Mouse (Mus musculus) heart, adult 2 months (tissue): ENCODE results near the gene Mknk2. TPM values are rescaled to one million over a fixed set of nuclear protein-coding genes. Genes with fewer than 3 reads are reported as not detected.
A peak's percentile ranks its signal among the peaks of the same experiment; 100 is the strongest.

Source experiments
- DNase-seq, 2 experiments: peaks; one replicate each; pipeline ENCODE4 v3.0.0; 2021
- H3K27ac ChIP-seq: fragments of 200-600 bp; 2 replicates; pipeline ENCODE4 v1.8.1; 2022
- H3K27me3 ChIP-seq: fragments of 200-500 bp; 2 replicates; pipeline ENCODE4 v1.6.1; 2012; ENCODE audit warnings: mild to moderate bottlenecking, low read length, inconsistent platforms, mixed read lengths; ENCODE audit not compliant: control insufficient read depth, insufficient read depth
- H3K36me3 ChIP-seq: fragments of 200-500 bp; 2 replicates; pipeline ENCODE4 v1.6.1; 2012; ENCODE audit warnings: low read length, inconsistent platforms; ENCODE audit not compliant: control insufficient read depth, insufficient read depth
- H3K4me1 ChIP-seq: fragments of 200-500 bp; 2 replicates; pipeline ENCODE4 v1.6.1; 2011; ENCODE audit warnings: low read length; ENCODE audit not compliant: control insufficient read depth, insufficient read depth
- H3K4me3 ChIP-seq: fragments of 200-600 bp; 2 replicates; pipeline ENCODE4 v1.8.1; 2022
- H3K79me2 ChIP-seq: fragments of 200-500 bp; replicated peaks from 2 replicates; pipeline ENCODE4 v1.6.1; 2012; ENCODE audit warnings: mild to moderate bottlenecking, inconsistent platforms, low read length, moderate library complexity, mixed read lengths; ENCODE audit not compliant: control insufficient read depth, insufficient read depth
- H3K9ac ChIP-seq: fragments of 200-500 bp; 2 replicates; pipeline ENCODE4 v1.6.1; 2012; ENCODE audit warnings: low read depth, mild to moderate bottlenecking, control low read depth, inconsistent platforms, low read length, mixed read lengths
- CTCF ChIP-seq: fragments of 200-600 bp; IDR thresholded peaks from 2 replicates; pipeline ENCODE4 v1.8.1; 2022; ENCODE audit warnings: antibody characterized with exemption, mild to moderate bottlenecking, moderate library complexity
- EP300 ChIP-seq: fragments of 200-500 bp; IDR thresholded peaks from 2 replicates; pipeline ENCODE4 v1.6.1; 2011; ENCODE audit warnings: low read depth, low read length, control low read depth; ENCODE audit not compliant: insufficient read depth
- POLR2A ChIP-seq: fragments of 200-500 bp; IDR thresholded peaks from 2 replicates; pipeline ENCODE4 v1.6.1; 2011; ENCODE audit warnings: mild to moderate bottlenecking, low read depth, low read length, control low read depth; ENCODE audit not compliant: insufficient read depth
- WGBS: fragments of 180-500 bp; shearing (Covaris S2); methylation state at CpG from one replicate; pipeline ENCODE4 v1.1.7; 2018; 5-methylcytosine and 5-hydroxymethylcytosine counted together
- intact Hi-C: fragments of 180-260 bp; cut with DNase I; formaldehyde crosslinking; loops from one replicate; pipeline ENCODE4 v1.15.1; 2025
- polyA plus RNA-seq: library from polyadenylated mRNA; depleted of rRNA; stranded (reverse); fragments of >200 nt; gene quantifications from 2 replicates; pipeline ENCODE4 v1.2.3, GENCODE M21; 2012
- total RNA-seq, 2 experiments: library from RNA; stranded (reverse); gene quantifications; 2 replicates each; pipeline ENCODE4 v1.2.3; 2021

The Mknk2 gene
- total and polyA plus RNA-seq, 3 experiments: 176 to 229 (median 208) TPM

GRCm38 (mm10) chr10:80669018-80669417 is 8.9 kb downstream of the Mknk2 start:
- H3K36me3 ChIP-seq: peaks cover 33% of the 10 kb centered on the region
- TF ChIP-seq POLR2A (0 out of 2 replicates have a peak, but pooled peaks have one; percentile 18), EP300 (no peak)
- WGBS: 74% methylated on average over 12 of the region's 12 CpGs
- peak overlapping the region; percentile 97 for H3K27ac ChIP-seq
- intact Hi-C loops: no loop called here
- H3K27me3 ChIP-seq: no peaks in the 10 kb centered on the region
- H3K9ac ChIP-seq: no peak overlapping the region
- peaks cover 6% of the 10 kb centered on the region for H3K79me2 ChIP-seq
- no peak overlapping the region for H3K4me3 ChIP-seq
- H3K4me1 ChIP-seq: peaks cover 51% of the 10 kb centered on the region
- peak in 1 of 2 experiments; percentile 33 for DNase-seq

- no peak overlapping the region for H3K9ac ChIP-seq
- H3K4me3 ChIP-seq: no peak overlapping the region
- intact Hi-C loops: no loop called here
- peaks cover 5% of the 10 kb centered on the region for H3K79me2 ChIP-seq
- peak; percentile 61 to 71 for DNase-seq
- peaks cover 50% of the 10 kb centered on the region for H3K4me1 ChIP-seq
- peak overlapping the region; percentile 97 for H3K27ac ChIP-seq
- TF ChIP-seq POLR2A: no peak
- H3K36me3 ChIP-seq: peaks cover 33% of the 10 kb centered on the region
- WGBS: 64% methylated on average over 11 of the region's 11 CpGs
- H3K27me3 ChIP-seq: no peaks in the 10 kb centered on the region
Observed at GRCm38 (mm10) chr10:80668614-80669013, 9.3 kb downstream of the Mknk2 start.

GRCm38 (mm10) chr10:80666837-80667412 is 11.0 kb downstream of the Mknk2 start:
- intact Hi-C loops: no loop called here

GRCm38 (mm10) chr10:80665981-80666733 is 11.8 kb downstream of the Mknk2 start:
- DNase-seq: peak in 1 of 2 experiments; percentile 46
- Histone ChIP-seq H3K36me3 (peaks cover 17% of the 10 kb centered on the region), H3K4me1 (peaks cover 32% of the 10 kb centered on the region), H3K27me3 (no peaks in the 10 kb centered on the region), H3K27ac (peak overlapping the region; percentile 99), H3K9ac (peak overlapping the region; percentile 24; the same call in 1 of the 2 replicates), H3K4me3 (no peak overlapping the region), H3K79me2 (no peaks in the 10 kb centered on the region)
- WGBS: 42% methylated on average over 10 of the region's 10 CpGs
- TF ChIP-seq POLR2A (no peak), CTCF (peak; percentile 32), EP300 (no peak)
- intact Hi-C loops: no loop called here

More at GRCm38 (mm10) chr10:80666837-80667412, 11.0 kb downstream of the Mknk2 start:
- 71% methylated on average over 19 of the region's 19 CpGs for WGBS
- no peak overlapping the region for H3K4me3 ChIP-seq
- H3K27ac ChIP-seq: peak overlapping the region; percentile 99
- no peaks in the 10 kb centered on the region; the same call in 1 of the 2 replicates for H3K79me2 ChIP-seq
- TF ChIP-seq CTCF: no peak
- TF ChIP-seq EP300: no peak
- no peak for TF ChIP-seq POLR2A
- H3K36me3 ChIP-seq: peaks cover 24% of the 10 kb centered on the region
- H3K4me1 ChIP-seq: peaks cover 37% of the 10 kb centered on the region
- no peak overlapping the region; the same call in 1 of the 2 replicates for H3K9ac ChIP-seq
- no peak for DNase-seq
- no peaks in the 10 kb centered on the region for H3K27me3 ChIP-seq

- H3K27me3 ChIP-seq: no peaks in the 10 kb centered on the region
- TF ChIP-seq EP300: no peak
- no peak for TF ChIP-seq POLR2A
- no peak for TF ChIP-seq CTCF
- intact Hi-C loops: no loop called here
- H3K9ac ChIP-seq: peak overlapping the region; percentile 61
- DNase-seq: peak; percentile 49 to 54
- 22% methylated on average over 4 of the region's 4 CpGs for WGBS
- no peaks in the 10 kb centered on the region for H3K79me2 ChIP-seq
- H3K4me3 ChIP-seq: no peak overlapping the region
- H3K4me1 ChIP-seq: peaks cover 28% of the 10 kb centered on the region
- H3K36me3 ChIP-seq: peaks cover 14% of the 10 kb centered on the region
- peak overlapping the region; percentile 99 for H3K27ac ChIP-seq
Observed at GRCm38 (mm10) chr10:80665459-80665858, 12.5 kb downstream of the Mknk2 start.

- Histone ChIP-seq H3K27me3 (no peaks in the 10 kb centered on the region), H3K36me3 (peaks cover 12% of the 10 kb centered on the region), H3K9ac (peak overlapping the region; percentile 61), H3K27ac (peak overlapping the region; percentile 99), H3K4me1 (peaks cover 24% of the 10 kb centered on the region), H3K4me3 (peak overlapping the region; percentile 25), H3K79me2 (no peaks in the 10 kb centered on the region)
- 3% methylated on average over 10 of the region's 10 CpGs for WGBS
- intact Hi-C loops: no loop called here
- DNase-seq: peak; percentile 85 to 88
- TF ChIP-seq CTCF (no peak), POLR2A (peak; percentile 40; the same call in 1 of the 2 replicates)
Observed at GRCm38 (mm10) chr10:80665016-80665380, 12.9 kb downstream of the Mknk2 start.
